Mouse (Mus musculus) heart, postnatal 36 days (tissue): ENCODE measurements around the gene Cnih3. TPM values are rescaled to one million over a fixed set of nuclear protein-coding genes. Genes with fewer than 3 reads are reported as not detected.

Experiments
- DNase-seq, 2 experiments: peaks; one replicate each; pipeline ENCODE4 v3.0.0; 2021 to 2022
- intact Hi-C: fragments of 180-260 bp; cut with DNase I; formaldehyde crosslinking; loops from one replicate; pipeline ENCODE4 v1.15.1; 2025
- total RNA-seq, 2 experiments: library from RNA; stranded (reverse); gene quantifications; 2 replicates each; pipeline ENCODE4 v1.2.3; 2021

The Cnih3 gene
- total RNA-seq, 2 experiments from 2014 or later: not detected

DNA sequence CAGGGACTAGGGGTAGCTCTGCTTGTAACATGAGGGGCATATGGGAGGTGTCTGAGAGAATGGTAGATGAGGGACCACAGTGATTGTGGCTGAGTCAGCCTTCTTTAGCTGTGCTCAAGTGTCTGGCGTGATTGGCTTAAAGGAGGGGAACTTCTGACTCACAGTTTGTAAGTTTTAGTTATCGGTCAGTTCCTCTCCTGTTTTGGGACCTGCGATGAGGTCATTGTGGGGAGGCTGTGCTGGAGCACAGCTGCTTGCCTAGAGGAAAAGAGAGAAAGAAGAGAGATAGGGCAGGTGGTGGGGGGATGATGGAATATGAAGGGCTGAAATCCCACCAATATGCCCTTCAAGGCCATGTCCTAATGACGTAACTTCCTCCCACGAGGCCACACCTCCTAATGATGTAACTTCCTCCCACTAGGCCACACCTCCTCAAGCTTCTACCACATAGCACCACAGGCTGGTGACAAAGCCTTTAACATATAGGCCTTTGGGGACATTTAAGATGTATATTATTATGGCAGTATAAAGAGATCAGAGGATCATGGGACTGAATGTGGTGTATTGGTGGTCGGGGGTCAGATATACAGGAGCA, 42.9 kb downstream of the Cnih3 start:
- DNase-seq: peak in 1 of 2 experiments; percentile 17
- intact Hi-C loops: no loop called here

GRCm38 (mm10) chr1:181399179-181399578, 46.8 kb downstream of the Cnih3 start:
- intact Hi-C loops: no loop called here
- DNase-seq: no peak

GRCm38 (mm10) chr1:181403056-181403455, 50.6 kb downstream of the Cnih3 start:
- intact Hi-C loops: no loop called here

GRCm38 (mm10) chr1:181407281-181407680, 54.9 kb downstream of the Cnih3 start:
- intact Hi-C loops: no loop called here
- no peak for DNase-seq

More at GRCm38 (mm10) chr1:181403056-181403455, 50.6 kb downstream of the Cnih3 start:
- DNase-seq: no peak

- DNase-seq: no peak
- intact Hi-C loops: no loop called here
These were observed 55.9 kb downstream of the Cnih3 start for GRCm38 (mm10) chr1:181408086-181408975.

DNA sequence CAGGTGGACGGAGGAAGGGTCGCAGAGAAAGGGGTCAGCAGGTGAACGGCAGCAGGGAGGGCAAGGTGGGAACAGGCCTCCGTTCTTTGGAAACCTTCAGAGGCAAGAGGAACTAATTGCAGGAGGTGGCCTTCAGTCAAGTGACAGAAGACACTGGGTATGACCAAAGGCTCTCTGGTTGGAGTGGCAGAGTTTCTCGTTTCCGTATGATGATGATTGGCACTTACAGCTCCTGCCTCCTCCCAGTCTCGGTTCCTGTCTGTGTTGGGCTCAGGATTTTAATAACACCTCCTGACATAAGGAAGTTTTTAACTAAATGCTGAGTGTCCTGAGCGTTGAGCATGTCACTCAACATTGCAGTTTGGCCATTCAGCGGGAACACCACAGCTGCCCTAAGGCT, 57.3 kb downstream of the Cnih3 start:
- intact Hi-C loops: no loop called here
- no peak for DNase-seq

GRCm38 (mm10) chr1:181410647-181411254, 58.3 kb downstream of the Cnih3 start:
- no peak for DNase-seq
- intact Hi-C loops: no loop called here

DNA sequence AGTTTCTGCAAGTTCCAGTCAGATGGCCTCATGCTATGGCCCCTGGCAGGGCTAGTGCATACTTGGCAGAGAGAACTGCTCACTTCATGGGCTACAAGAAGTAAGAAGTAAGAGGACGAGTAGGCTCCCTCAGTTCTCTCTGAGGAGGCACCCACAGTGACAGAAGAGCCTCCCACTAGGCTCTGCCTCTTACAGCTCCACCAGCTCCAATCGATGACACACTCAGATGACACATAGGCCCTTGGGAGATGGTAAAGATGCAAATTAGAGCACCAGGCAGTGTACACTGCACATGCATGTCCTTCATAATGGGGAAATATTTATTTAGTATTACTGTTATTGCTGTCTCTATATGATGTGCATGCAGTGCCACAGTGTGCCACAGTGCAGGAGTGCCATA, 62.6 kb downstream of the Cnih3 start:
- DNase-seq: no peak
- intact Hi-C loops: no loop called here

DNA sequence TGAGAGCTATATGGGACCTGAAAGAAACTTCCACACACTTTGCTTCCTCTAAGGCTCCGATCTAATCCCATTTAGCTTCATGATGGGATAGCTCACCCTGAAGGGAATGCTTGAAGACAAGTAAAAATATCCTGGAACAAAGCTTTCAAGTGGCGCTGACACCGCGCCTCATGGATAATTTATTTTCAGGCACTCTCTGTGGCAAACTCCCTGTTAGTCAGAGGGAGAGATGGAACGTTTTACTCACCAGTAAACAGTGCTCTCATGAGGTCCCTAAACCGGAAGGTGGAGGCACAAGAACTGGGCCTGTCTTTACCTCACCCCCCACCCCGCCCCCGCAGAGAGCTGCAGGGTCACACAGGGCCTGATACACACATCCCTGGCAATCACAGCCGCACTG, 64.4 kb downstream of the Cnih3 start:
- no peak for DNase-seq
- intact Hi-C loops: no loop called here

DNA sequence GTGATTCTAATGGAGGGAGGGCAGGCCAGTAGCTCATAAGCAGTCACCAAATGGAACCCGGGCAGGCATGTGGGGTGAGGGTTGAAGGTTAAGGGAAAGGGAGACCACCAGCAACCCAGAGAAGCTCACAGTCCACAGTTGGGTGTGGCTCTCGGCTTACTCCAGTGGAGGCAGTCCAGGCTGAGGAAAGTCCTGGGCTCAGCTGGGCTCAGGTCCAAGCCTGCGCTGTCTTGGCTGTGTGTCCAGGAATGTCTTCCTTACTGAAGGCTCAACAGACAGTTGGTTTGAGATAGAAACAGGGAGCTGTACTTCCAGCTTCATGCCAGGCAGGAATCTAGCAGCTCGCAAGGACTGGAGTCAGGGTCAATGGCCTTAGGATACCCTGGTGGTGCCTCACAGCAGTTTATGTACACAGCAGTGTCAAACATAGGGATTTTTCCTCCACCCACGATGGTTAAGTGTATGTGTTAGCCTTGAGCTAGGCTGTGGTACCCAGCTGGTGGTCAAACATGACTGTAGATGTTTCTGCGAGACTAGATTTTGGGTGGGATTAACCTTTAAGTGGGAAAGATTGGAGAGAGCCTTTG, 65.6 kb downstream of the Cnih3 start:
- DNase-seq: peak; percentile 37 to 51
- intact Hi-C loops: no loop called here

GRCm38 (mm10) chr1:181420080-181420536, 67.7 kb downstream of the Cnih3 start:
- DNase-seq: no peak
- intact Hi-C loops: no loop called here

GRCm38 (mm10) chr1:181422796-181423195, 70.4 kb downstream of the Cnih3 start:
- no peak for DNase-seq
- intact Hi-C loops: no loop called here

DNA sequence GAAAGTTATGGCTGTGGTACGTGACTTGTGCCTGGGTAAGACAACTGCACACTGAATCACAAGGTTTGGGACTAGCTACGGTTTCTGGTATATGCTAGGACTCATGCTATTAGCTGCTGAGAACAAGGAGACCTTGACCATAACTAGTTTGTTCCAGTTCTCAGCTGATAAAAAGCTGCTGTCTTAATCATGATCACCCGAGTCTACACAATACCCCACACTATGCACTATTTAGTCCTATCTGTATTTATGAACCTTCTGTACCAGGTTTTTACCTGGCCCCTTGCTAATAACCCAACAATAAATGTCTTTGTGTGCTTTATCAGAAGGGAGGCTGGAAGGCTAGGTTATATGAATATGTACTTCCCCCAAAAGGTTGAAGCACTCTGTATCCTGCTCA, 72.5 kb downstream of the Cnih3 start:
- no peak for DNase-seq
- intact Hi-C loops: no loop called here

DNA sequence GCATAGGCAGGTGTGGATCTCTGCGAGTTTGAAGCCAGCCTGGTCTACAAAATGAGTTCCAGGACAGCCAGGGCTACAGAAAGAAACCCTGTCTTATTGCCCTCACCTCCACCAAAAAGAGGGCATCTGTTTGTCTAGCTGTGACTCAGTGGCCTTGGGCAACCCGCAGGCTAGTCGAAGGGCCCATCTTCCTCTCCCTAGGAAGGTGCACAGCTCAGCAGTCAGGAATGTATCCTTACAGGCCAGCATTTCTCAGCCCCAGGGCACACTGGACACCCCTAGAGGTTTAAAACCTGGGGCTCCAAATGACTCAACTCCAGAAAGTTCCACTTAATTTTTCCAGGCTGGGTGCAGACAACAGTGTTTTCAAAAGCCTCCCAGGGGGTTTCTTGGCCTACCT, 73.0 kb downstream of the Cnih3 start:
- intact Hi-C loops: no loop called here
- no peak for DNase-seq

- no peak for DNase-seq
These were observed 74.0 kb downstream of the Cnih3 start for GRCm38 (mm10) chr1:181426406-181426805.

DNA sequence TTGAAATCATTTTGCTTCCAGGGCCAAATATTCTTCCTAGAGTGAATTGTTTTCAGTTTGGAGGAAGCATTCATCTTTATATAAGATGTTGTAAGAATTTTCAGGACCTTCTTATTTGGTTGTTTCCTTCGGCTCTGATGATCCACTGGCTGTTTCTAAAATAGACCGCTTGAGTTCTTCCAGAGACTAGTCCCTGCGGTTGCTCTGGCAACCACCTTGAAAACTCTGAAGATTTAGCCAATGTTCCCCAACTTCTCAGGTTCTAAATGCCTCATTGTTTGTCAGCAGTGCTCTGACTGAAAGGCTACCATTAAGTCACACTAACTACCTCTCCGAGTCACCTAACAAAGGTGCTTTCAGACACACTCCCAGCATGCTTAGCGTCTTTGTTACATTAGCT, 80.8 kb downstream of the Cnih3 start:
- intact Hi-C loops: no loop called here
- no peak for DNase-seq

More at GRCm38 (mm10) chr1:181426406-181426805, 74.0 kb downstream of the Cnih3 start:
- intact Hi-C loops: no loop called here

DNA sequence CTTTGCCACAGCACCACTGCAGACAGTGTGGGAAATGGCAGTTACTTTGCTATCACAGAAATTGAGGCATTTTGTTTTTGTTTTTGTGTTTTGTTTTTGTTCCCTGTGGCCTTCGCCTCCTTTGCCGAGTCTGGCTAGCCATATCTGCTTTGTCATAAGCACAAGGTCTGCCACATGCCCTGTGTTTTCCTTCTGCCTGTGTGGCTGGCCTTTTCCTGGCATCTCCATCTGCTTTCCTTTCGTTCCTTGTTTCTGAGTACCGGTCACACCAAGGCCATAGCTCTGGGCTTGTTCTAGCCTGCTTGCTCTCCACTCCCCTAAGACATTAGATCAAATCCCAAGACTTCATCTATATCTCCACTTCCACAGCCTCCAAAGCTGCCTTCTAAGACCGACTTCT, 83.0 kb downstream of the Cnih3 start:
- intact Hi-C loops: no loop called here
- DNase-seq: no peak

GRCm38 (mm10) chr1:181440982-181441603, 88.7 kb downstream of the Cnih3 start:
- DNase-seq: no peak
- intact Hi-C loops: no loop called here

GRCm38 (mm10) chr1:181441654-181442241, 89.3 kb downstream of the Cnih3 start:
- intact Hi-C loops: no loop called here

DNA sequence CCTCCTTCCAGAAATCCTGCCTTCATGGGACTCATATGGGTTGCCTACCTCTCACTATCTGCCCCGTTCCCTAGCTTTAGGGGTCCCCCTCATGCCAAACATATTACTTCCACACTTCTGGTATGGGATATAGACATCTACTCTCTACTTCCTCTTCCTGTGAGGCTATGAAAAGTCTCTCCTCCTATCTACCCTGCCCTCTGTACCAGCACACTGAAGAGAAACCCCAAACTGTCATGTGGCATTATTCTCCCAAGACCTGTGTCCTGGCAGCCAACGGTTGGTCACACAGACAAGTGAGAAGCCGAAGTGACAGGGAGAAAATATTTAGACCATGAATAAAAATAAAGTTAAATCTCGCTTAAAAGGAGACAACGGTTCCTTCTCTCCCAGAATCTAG, 92.6 kb downstream of the Cnih3 start:
- intact Hi-C loops: loop anchor here (5.0 kb wide), 1 partner anchor 102 kb away; no protein-coding TSS in a partner anchor
- no peak for DNase-seq

More at GRCm38 (mm10) chr1:181441654-181442241, 89.3 kb downstream of the Cnih3 start:
- DNase-seq: no peak
